Mouse (Mus musculus) liver, embryonic 14.5 days (tissue): ENCODE data around the gene Gm3250.
"Not testable (repeated sequence)": the region's sequence is repeated elsewhere in the genome, so short reads cannot be mapped to it uniquely, and the experiment has no call there.

ENCODE experiments used
- CTCF ChIP-seq: IDR thresholded peaks from 2 replicates; pipeline ENCODE4 v1.5.1; 2016; ENCODE audit warnings: antibody characterized with exemption, low read depth, control low read depth
- EP300 ChIP-seq: IDR thresholded peaks from 2 replicates; pipeline ENCODE4 v1.6.1; 2016; ENCODE audit warnings: antibody characterized with exemption, low read depth

DNA sequence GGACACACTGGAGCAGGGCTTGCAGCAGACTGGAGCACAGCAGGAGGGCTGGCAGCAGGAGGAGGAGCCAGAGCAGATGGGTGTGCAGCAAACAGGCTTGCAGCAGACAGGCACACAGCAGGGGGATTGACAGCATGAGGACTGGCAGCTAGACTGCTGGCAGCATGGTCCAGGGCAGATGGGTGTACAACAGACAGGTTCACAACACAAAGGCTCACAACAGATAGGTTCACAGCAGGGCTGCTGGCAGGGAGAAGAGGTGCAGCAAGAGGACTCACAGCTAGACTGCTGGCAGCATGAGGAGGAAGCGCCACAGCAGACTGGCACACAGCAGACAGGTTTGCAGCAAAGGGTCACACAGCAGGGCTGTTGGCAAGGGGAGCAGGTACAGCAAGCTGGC is 31.7 kb downstream of the Gm3250 start:
- not testable (repeated sequence) for TF ChIP-seq EP300, CTCF
